Mouse (Mus musculus) bone marrow macrophage, adult 2 months (primary cell): ENCODE measurements around the gene Tmc8.

Experiments
- CTCF ChIP-seq: IDR thresholded peaks from 2 replicates; pipeline ENCODE4 v1.5.1; 2012; ENCODE audit warnings: low read depth, mild to moderate bottlenecking, low read length, moderate library complexity
- POLR2A ChIP-seq: IDR thresholded peaks from 2 replicates; pipeline ENCODE4 v1.6.1; 2012; ENCODE audit warnings: mild to moderate bottlenecking, low read depth, low read length, borderline replicate concordance

DNA sequence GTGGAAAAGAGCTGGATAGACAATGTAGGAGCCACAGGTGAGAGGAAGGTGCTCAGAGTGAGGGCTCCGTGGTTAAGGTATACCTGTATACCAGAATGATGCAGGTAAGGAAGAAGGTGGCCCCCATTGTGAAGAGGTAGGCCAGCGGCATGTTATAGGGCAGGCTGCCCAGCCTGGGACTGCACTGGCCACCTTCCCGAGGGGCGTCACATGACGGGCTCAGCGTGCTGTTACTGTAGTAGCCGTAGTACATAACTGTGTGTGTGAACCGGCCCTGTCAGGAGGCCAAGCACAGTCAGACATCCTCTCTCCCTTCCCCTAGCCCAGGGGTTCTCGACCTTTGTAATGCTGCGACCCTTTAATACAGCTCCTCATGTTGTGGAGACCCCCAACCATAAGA, 7.0 kb upstream of the Tmc8 start:
- TF ChIP-seq POLR2A (no peak), CTCF (no peak)
